Mouse (Mus musculus) lung, postnatal 25 days (tissue): ENCODE results near the gene 4930467E23Rik.
"Not testable (repeated sequence)": the region's sequence is repeated elsewhere in the genome, so short reads cannot be mapped to it uniquely, and the experiment has no call there.

Source experiments
- DNase-seq: peaks from one replicate; pipeline ENCODE4 v3.0.0; 2022; ENCODE audit warnings: low spot score

The 4930467E23Rik gene

GRCm38 (mm10) chr8:19781328-19782114, 52.1 kb downstream of the 4930467E23Rik start:
- DNase-seq, result not testable (repeated sequence)

DNA sequence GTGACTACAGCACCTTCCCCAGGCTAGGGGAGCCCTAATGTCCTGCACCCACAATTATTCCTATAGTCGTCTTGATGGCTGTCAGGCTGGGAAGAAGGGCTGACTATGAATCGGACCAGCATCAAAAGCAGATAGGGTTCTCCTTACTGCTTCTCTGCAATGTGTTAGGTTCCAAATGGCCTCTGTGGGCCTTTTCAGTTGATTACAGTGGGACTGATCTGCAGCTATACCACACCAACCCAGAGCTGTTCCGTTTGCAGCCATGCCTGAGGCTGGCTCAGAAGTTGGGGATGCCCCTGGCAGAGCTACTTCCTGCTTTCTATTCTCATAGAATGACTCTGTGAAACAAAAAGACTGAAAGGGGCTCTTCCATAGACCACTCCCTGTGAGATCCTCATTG, 53.4 kb downstream of the 4930467E23Rik start:
- not testable (repeated sequence) for DNase-seq

GRCm38 (mm10) chr8:19783860-19784259, 54.5 kb downstream of the 4930467E23Rik start:
- not testable (repeated sequence) for DNase-seq

DNA sequence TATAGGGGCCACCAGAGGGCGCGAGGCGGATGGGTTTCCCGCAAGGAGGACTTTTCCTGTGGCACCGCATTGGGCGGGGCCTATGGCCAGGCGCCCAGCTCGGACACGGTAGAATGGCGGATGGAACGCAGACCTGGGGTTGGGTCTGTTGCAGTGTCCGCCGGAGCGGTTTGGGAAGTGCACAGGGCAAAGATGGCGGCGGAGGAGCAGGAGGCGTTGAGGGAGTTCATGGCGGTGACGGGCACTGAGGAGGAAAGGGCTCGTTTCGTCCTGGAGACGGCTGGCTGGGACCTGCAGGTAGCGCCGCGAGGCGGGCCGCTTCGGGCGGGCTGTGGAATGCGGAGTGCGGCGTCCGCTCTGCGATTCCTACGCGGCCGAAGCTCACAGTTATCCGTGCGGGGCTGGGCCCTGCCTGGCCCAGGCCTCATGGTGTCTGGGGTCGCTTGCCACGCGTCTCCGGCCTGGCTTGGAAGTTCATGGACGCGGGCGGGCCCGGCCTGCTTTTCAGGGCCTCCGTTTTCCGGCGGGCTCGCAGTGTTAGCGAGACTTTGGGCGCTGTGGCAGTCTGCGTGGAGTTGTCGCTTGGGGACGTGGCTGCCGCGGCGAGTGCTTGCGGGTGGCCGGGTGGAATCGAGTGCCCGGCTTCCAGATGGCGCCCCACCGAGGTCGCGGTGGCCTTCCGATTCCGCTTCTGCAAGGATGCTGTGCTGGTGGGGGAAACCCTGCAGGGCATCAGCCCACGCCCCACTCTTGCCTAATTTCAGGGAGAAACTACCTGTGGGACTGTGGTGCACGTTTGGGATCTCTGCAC, 55.4 kb downstream of the 4930467E23Rik start:
- peak; percentile 99 for DNase-seq

DNA sequence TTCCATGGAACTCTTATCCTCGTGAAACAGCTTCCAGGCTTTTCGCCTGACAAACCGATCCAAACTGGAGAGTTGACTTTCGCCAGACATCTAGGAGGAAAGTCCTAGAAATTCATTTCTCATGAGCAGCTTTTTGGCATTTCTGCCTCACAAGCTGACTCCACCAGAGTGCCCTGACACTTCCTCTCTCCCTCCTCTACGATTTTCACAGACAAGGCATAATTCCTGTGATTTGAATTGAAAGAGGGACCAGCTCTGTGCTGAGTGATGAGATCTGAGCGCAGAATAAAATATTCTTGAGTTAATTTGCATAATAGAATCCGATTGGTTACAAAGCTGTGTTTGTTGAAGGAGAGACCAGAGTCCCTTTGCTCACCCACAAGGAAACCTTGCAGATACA, 63.3 kb downstream of the 4930467E23Rik start:
- not testable (repeated sequence) for DNase-seq
